Mouse (Mus musculus): ENCODE results near the gene Pdia6. TPM values are rescaled to one million over a fixed set of nuclear protein-coding genes. Genes with fewer than 3 reads are reported as not detected.

Gene Pdia6
- total RNA-seq, 1 experiment from 2014 or later, result 298 TPM

DNA sequence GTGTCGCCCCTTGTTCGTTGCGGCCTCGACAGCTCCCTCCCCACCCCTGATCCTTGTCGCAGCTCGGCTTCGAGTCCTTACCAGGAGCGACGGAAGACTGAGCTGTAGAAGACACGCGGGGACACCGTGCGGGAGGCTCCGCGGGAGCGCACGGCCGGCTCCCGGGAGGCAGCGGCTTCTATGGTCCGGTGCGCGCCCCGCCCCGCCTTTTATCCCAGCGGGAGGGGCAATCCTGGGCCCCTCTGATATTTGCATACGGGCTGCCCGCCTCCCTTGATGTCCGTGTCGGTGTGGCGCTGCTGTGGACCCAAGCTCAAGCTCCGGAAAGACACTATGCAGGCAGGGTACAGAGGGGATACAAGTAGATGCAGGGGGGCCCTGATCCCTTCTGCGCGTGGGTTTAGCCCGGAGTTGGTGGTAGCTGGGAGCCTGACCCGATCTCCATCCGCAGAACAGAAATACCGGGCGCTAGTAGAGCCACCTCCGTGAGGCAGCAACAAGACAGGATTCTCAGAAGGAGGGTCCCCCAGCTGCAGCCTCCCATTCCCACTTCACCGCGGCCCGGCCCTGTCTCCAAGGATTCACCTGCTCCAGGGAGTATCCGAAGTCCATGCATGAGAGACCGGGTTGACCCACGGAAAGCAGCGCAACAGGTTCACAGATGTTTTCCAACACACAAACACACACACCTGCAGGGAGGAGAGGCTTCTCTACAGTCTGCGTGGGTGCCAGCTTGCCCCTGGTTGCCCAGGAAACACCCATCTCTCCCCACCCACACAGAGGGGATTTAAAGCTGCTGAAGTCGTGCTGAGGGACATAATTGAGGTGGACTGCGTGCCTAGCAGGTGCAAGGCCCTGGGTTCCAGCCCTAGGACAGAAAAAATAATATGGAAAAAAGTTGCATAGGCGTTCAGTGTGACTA is 58.5 kb downstream of the Pdia6 start:
- no peak for ATAC-seq (replicated peaks; ENCODE audit: insufficient number of reproducible peaks, low FRiP score, low TSS enrichment, poor library complexity, severe bottlenecking)

DNA sequence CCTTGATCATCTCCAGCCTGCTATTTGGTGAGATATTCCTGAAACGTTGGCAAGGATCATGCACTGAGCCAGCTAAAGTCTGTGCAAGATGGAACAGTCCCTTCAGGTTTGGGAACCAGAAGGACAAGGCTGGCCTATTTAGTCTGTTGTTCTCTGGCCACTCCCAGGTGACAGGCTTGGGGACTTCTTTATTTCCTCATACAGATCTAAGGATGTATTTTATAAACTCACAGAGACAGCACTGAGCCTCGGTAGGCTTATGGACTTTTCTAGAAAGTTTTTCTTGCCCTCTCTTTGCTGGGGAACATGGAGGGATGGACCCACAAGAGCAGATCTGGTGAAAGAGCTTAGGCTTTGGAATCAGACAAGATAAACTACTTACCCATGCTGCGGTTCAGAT is 62.9 kb downstream of the Pdia6 start, which contains the start of gene Atp6v1c2:
Gene Atp6v1c2 (minus strand): TSS at position 101 of the 400 bp plus-strand sequence.
- no peak for ATAC-seq (replicated peaks; ENCODE audit: insufficient number of reproducible peaks, low FRiP score, low TSS enrichment, poor library complexity, severe bottlenecking)

DNA sequence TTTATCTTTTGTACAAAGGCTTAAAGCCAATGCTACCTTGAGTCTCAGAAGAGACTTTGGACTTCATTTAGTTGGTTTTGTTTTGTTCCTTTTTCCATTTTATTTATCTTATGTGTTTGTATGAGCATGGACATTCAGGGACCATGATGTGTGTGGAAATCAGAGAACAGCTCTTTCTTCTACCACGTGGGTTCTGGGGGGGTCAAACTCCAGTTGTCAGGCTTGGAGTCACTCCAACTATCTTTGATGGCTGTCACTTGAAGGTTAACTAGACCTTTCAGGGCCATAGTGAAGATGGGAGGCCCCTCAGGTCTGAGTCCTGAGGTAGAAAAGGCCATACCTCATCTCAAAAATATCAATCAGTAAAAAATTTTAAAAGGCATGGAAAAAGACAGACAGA is 67.1 kb downstream of the Pdia6 start:
- ATAC-seq (replicated peaks; ENCODE audit: insufficient number of reproducible peaks, low FRiP score, low TSS enrichment, poor library complexity, severe bottlenecking), result no peak

Other genes starting within 250 kb of the Pdia6 start
- not detected in 3 replicates for gene Kcnf1, start 89.7 kb upstream of the Pdia6 start, total RNA-seq (2017)
- gene Atp6v1c2, start 62.8 kb downstream of the Pdia6 start, total RNA-seq (2017), result not detected in 3 replicates
- 8.7 to 10.5 TPM (median 9.5 TPM) in 3 replicates for gene Nol10, start 81.9 kb downstream of the Pdia6 start, total RNA-seq (2017)